Mouse (Mus musculus) liver, embryonic 13.5 days (tissue): Measurements from ENCODE around the gene Sdr9c7. TPM values are rescaled to one million over a fixed set of nuclear protein-coding genes. Genes with fewer than 3 reads are reported as not detected.
"Not testable (repeated sequence)": the region's sequence is repeated elsewhere in the genome, so short reads cannot be mapped to it uniquely, and the experiment has no call there.

Experiments
- ATAC-seq: fragments of 200-750 bp; cut with Nextera tagmentation; 2 replicates; pipeline ENCODE4 v1.8.0; 2017; ENCODE audit warnings: low read depth, mild to moderate bottlenecking, moderate number of reproducible peaks, moderate library complexity
- DNase-seq: peaks from one replicate; pipeline ENCODE4 v3.0.0; 2022
- H3K27ac ChIP-seq: fragments of 300-500 bp; sonication (generic); 2 replicates; pipeline ENCODE4 v1.5.1; 2015; ENCODE audit warnings: moderate library complexity, mild to moderate bottlenecking, inconsistent platforms
- H3K27me3 ChIP-seq: fragments of 300-500 bp; sonication (generic); 2 replicates; pipeline ENCODE4 v1.6.1; 2015; ENCODE audit warnings: mild to moderate bottlenecking, inconsistent platforms
- H3K36me3 ChIP-seq: fragments of 300-500 bp; sonication (generic); 2 replicates; pipeline ENCODE4 v1.6.1; 2015; ENCODE audit warnings: mild to moderate bottlenecking, inconsistent platforms
- H3K4me1 ChIP-seq: fragments of 300-500 bp; sonication (generic); replicated peaks from 2 replicates; pipeline ENCODE4 v1.6.1; 2015; ENCODE audit warnings: inconsistent platforms
- H3K4me2 ChIP-seq: fragments of 300-500 bp; sonication (generic); 2 replicates; pipeline ENCODE4 v1.6.1; 2015; ENCODE audit warnings: inconsistent platforms, mild to moderate bottlenecking, moderate library complexity
- H3K4me3 ChIP-seq: fragments of 300-500 bp; sonication (generic); replicated peaks from 2 replicates; pipeline ENCODE4 v1.5.1; 2015; ENCODE audit warnings: mild to moderate bottlenecking, inconsistent platforms
- H3K9ac ChIP-seq: fragments of 300-500 bp; sonication (generic); 2 replicates; pipeline ENCODE4 v1.6.1; 2015; ENCODE audit warnings: mild to moderate bottlenecking, inconsistent platforms
- H3K9me3 ChIP-seq: fragments of 300-500 bp; sonication (generic); replicated peaks from 2 replicates; pipeline ENCODE4 v1.6.1; 2016; ENCODE audit warnings: inconsistent platforms
- WGBS: fragments of 180-500 bp; shearing (Covaris S2); methylation state at CpG from one replicate; pipeline ENCODE4 v1.1.7; 2015; ENCODE audit not compliant: insufficient replicate concordance; 5-methylcytosine and 5-hydroxymethylcytosine counted together
- polyA plus RNA-seq: library from polyadenylated mRNA; unstranded; fragments of >200 nt; fragmentation: Nextera tagmentation; extraction: Ambion mirVana; gene quantifications from 2 replicates; pipeline ENCODE4 v1.2.1, GENCODE M21; 2015

The Sdr9c7 gene
- polyA plus RNA-seq, 1 experiment from 2014 or later: not detected

DNA sequence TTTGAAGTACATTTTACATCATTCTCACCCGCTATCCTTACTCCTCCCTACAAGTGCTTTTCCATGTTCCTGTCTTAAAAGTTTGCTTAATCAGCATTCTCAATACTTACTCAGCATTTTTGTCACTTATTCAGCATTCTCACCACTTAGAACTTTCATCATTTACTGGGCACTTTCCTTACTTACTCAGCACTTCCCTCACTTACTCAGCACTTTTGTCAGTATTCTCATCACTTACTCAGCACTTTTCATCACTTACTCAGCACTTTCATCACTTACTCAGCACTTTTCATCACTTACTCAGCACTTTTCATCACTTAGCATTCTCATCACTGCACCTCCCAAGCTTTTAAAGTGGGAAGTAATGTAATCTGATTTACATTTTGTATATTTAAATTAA, 17.3 kb downstream of the Sdr9c7 start:
- ATAC-seq: no peak
- Histone ChIP-seq H3K4me1 (no peaks in the 10 kb centered on the region), H3K36me3 (no peaks in the 10 kb centered on the region), H3K4me2 (no peak overlapping the region), H3K27me3 (no peaks in the 10 kb centered on the region), H3K4me3 (no peak overlapping the region), H3K9ac (no peak overlapping the region), H3K9me3 (no peaks in the 10 kb centered on the region), H3K27ac (no peak overlapping the region)
- no peak for DNase-seq
- WGBS: 78% methylated on average over 1 of the region's 1 CpGs

DNA sequence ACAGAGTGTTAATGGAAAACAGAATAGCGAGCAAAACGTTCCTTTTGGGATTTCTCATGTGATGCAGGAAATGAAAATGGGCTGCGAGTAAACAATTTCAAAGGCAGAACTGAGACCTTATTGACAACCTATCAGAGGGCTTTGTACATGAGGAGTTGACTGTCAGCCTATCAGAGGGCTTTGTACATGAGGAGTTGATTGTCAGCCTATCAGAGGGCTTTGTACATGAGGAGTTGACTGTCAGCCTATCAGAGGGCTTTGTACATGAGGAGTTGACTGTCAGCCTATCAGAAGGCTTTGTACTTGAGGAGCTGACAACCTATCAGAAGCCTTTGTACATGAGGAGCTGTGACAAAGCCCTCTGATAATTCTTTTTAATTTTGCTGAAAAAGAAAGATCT, 18.9 kb downstream of the Sdr9c7 start:
- H3K9me3 ChIP-seq, H3K4me1 ChIP-seq, H3K4me3 ChIP-seq, H3K27me3 ChIP-seq, H3K36me3 ChIP-seq, H3K4me2 ChIP-seq, DNase-seq, H3K27ac ChIP-seq, ATAC-seq, H3K9ac ChIP-seq: not testable (repeated sequence)
- WGBS: 61% methylated on average over 3 of the region's 3 CpGs

DNA sequence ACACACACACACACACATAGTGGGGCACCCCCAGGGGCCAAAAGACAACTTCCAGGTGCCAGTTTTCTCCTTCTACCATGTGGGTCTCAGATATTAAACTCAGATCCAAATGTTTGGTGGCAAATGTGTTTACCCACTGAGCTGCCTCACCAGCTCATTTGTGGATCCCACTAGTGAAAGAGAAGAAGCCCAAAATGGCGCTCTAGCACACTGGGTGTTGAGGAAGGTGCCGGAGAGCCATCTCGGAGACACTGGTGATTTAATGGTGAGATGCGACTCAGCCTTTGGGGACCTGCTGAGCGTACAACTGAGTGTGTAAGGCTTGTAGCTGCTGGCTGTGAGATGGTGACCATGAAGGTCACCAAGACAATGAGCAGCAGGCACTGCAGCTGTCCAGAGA, 19.3 kb downstream of the Sdr9c7 start:
- H3K4me2 ChIP-seq: no peak overlapping the region
- no peaks in the 10 kb centered on the region for H3K9me3 ChIP-seq
- H3K4me1 ChIP-seq: no peaks in the 10 kb centered on the region
- no peak overlapping the region for H3K4me3 ChIP-seq
- H3K36me3 ChIP-seq: no peaks in the 10 kb centered on the region
- no peak overlapping the region for H3K27ac ChIP-seq
- ATAC-seq: no peak
- WGBS: 79% methylated on average over 5 of the region's 5 CpGs
- no peak for DNase-seq
- H3K9ac ChIP-seq: no peak overlapping the region
- no peaks in the 10 kb centered on the region for H3K27me3 ChIP-seq

DNA sequence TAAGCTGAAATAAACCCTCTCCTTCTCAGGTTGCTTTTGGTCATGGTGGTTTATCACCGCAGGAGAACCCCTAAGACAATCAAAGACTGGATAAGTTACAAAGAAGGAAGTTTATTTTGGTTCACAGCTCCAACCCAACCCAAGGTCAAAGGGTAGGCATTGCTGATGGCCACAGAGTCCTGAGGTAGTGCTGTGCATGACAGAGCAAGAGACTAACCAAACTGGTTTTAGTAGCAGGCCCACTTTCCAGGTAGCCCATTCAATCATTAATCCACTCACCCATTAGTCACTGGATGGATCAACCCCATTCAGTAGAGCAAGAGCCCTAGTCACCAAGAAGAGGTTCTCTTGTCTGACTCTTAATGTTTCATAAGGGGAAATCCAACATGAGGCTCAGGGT, 23.9 kb downstream of the Sdr9c7 start:
- Histone ChIP-seq H3K9me3 (no peaks in the 10 kb centered on the region), H3K9ac (no peak overlapping the region), H3K27ac (no peak overlapping the region), H3K4me1 (no peaks in the 10 kb centered on the region), H3K4me2 (no peak overlapping the region), H3K4me3 (no peak overlapping the region), H3K36me3 (no peaks in the 10 kb centered on the region), H3K27me3 (no peaks in the 10 kb centered on the region)
- ATAC-seq (no peak), DNase-seq (no peak)
- 67% methylated on average over 1 of the region's 1 CpGs for WGBS

GRCm38 (mm10) chr10:127923024-127923423, 24.7 kb downstream of the Sdr9c7 start:
- no peak overlapping the region for H3K9ac ChIP-seq
- 69% methylated on average over 8 of the region's 8 CpGs for WGBS
- DNase-seq: no peak

DNA sequence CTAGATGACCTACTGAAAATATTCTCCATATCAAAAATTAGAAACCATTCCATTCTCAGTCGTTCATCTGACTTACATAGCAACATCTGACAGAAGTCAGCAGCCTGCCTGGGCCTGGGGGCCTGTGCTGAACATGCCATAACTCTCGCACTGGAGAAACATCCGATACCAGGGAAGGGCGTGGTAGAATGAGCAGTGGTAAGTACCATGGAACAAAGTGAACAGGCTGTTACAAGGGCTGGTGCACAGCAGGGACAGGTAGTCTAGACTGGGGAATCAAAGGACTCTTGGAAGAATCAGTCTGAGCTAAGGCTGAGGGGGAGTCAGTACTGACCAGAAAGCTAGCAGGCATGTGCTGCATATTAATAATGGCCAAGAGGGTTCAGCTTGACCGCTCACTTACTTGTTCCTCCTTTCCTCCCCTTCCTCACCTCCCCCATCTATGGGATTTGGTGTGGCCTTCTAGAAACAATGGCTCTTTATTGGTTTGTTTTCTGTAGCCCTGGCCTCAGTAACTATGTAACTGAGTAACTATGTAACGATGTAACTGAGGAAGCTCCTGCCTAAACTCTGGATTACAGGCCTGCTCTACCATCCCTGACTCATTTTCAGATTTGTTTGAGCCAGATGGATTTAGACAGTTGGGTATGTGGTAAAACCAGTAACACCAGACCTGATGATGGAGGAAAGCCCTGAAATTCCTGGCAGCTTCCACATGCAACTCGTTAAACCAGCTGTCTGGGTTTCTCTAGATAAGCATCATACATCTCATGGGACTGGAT, 26.5 kb downstream of the Sdr9c7 start:
- no peak for ATAC-seq
- Histone ChIP-seq H3K4me1 (no peaks in the 10 kb centered on the region), H3K27ac (no peak overlapping the region), H3K36me3 (no peaks in the 10 kb centered on the region), H3K9ac (no peak overlapping the region), H3K4me2 (no peak overlapping the region), H3K9me3 (no peaks in the 10 kb centered on the region), H3K27me3 (no peaks in the 10 kb centered on the region), H3K4me3 (no peak overlapping the region)
- 58% methylated on average over 7 of the region's 7 CpGs for WGBS
- no peak for DNase-seq

More at GRCm38 (mm10) chr10:127923024-127923423, 24.7 kb downstream of the Sdr9c7 start:
- Histone ChIP-seq H3K27ac (no peak overlapping the region), H3K27me3 (no peaks in the 10 kb centered on the region), H3K4me1 (no peaks in the 10 kb centered on the region), H3K4me2 (no peak overlapping the region), H3K4me3 (no peak overlapping the region), H3K9me3 (no peaks in the 10 kb centered on the region), H3K36me3 (no peaks in the 10 kb centered on the region)
- no peak for ATAC-seq

DNA sequence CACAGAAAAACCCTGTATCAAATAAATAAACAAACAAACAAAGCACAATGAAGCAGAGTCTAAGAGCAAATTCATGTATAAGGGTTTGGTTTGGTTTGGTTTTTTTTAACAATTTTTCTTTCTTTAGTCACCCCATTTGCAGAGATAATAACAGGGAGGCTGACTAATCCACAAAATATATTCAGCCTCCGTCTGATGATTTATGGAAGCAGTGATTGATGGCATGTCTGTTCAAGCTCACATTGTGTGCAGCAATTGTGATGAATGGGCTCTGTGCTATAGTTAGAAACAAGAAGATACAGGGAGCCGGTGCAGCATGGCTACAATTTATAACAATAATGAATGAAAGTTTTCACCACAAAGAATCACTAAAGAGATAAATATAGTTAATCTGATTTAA, 29.4 kb downstream of the Sdr9c7 start:
- Histone ChIP-seq H3K4me3 (no peak overlapping the region), H3K4me2 (no peak overlapping the region), H3K4me1 (no peaks in the 10 kb centered on the region), H3K9ac (no peak overlapping the region), H3K36me3 (no peaks in the 10 kb centered on the region), H3K27me3 (no peaks in the 10 kb centered on the region), H3K9me3 (no peaks in the 10 kb centered on the region), H3K27ac (no peak overlapping the region)
- ATAC-seq (no peak), DNase-seq (no peak)
- 56% methylated on average over 2 of the region's 2 CpGs for WGBS

- Histone ChIP-seq H3K27ac (no peak overlapping the region), H3K4me2 (no peak overlapping the region), H3K36me3 (no peaks in the 10 kb centered on the region), H3K4me1 (no peaks in the 10 kb centered on the region), H3K27me3 (no peaks in the 10 kb centered on the region), H3K9ac (no peak overlapping the region), H3K4me3 (no peak overlapping the region), H3K9me3 (no peaks in the 10 kb centered on the region)
- no peak for DNase-seq
- 49% methylated on average over 8 of the region's 8 CpGs for WGBS
- no peak for ATAC-seq
These were observed 34.1 kb downstream of the Sdr9c7 start for GRCm38 (mm10) chr10:127932290-127932926.

GRCm38 (mm10) chr10:127936271-127936670, 38.0 kb downstream of the Sdr9c7 start:
- Histone ChIP-seq H3K27ac (no peak overlapping the region), H3K9me3 (peaks cover 5% of the 10 kb centered on the region; the same call in 1 of the 2 replicates), H3K9ac (no peak overlapping the region), H3K4me2 (no peak overlapping the region), H3K36me3 (no peaks in the 10 kb centered on the region), H3K4me3 (no peak overlapping the region), H3K4me1 (no peaks in the 10 kb centered on the region), H3K27me3 (no peaks in the 10 kb centered on the region)
- ATAC-seq (no peak), DNase-seq (no peak)
- WGBS: 72% methylated on average over 8 of the region's 8 CpGs

- Histone ChIP-seq H3K27ac (0 out of 2 replicates have a peak overlapping the region, but pooled peaks have one; percentile 26), H3K36me3 (no peaks in the 10 kb centered on the region), H3K4me3 (no peak overlapping the region), H3K27me3 (no peaks in the 10 kb centered on the region), H3K4me1 (no peaks in the 10 kb centered on the region), H3K9me3 (peaks cover 5% of the 10 kb centered on the region; the same call in 1 of the 2 replicates), H3K9ac (no peak overlapping the region), H3K4me2 (no peak overlapping the region)
- DNase-seq: no peak
- ATAC-seq: no peak
- WGBS: 62% methylated on average over 19 of the region's 19 CpGs
These were observed 38.6 kb downstream of the Sdr9c7 start for GRCm38 (mm10) chr10:127936747-127937409.

DNA sequence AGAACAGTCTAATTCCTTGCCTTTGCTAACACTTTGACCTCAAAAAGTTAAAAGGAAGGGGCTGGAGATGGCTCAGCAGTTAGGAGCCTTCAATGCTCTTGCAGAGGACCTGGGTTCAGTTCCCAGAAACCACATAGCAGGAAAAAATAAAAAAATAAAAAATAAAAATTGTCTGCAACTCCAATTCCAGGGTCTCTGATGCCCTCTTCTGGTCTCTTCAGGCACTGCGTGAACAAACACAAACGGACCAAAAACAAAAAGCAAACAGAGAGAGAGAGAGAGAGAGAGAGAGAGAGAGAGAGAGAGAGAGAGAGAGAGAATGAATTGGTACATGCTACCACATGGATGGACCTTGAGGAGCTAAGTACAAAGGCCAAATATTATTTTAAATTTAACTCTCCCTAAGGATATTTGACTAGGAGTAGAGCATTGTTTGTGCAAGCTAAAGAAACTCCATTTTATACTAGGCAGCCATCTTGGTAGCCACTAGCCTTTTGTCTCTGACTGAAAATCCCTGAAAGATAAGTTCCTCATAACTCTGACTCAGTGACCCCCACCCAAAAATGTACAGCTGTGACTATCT, 39.2 kb downstream of the Sdr9c7 start:
- Histone ChIP-seq H3K4me2 (no peak overlapping the region), H3K4me3 (no peak overlapping the region), H3K9ac (no peak overlapping the region), H3K36me3 (no peaks in the 10 kb centered on the region), H3K9me3 (peaks cover 5% of the 10 kb centered on the region; the same call in 1 of the 2 replicates), H3K27me3 (no peaks in the 10 kb centered on the region), H3K27ac (no peak overlapping the region), H3K4me1 (no peaks in the 10 kb centered on the region)
- peak; percentile 19 for DNase-seq
- WGBS: 2% methylated on average over 2 of the region's 2 CpGs
- ATAC-seq: no peak
